Mouse (Mus musculus) CH12.LX (cell line): ENCODE measurements around the gene Miip. TPM values are rescaled to one million over a fixed set of nuclear protein-coding genes. Genes with fewer than 3 reads are reported as not detected.

Source experiments
- DNase-seq: peaks from one replicate; pipeline ENCODE4 v3.0.0-alpha.2; 2013; ENCODE audit errors: extremely low read depth
- H3K27ac ChIP-seq: 2 replicates; pipeline ENCODE4 v1.5.1; 2012; ENCODE audit warnings: low read depth, mild to moderate bottlenecking, control low read depth, moderate library complexity; ENCODE audit not compliant: insufficient read depth
- H3K27me3 ChIP-seq: replicated peaks from 2 replicates; pipeline ENCODE3; 2012; ENCODE audit warnings: inconsistent platforms
- H3K36me3 ChIP-seq, 2 experiments: replicated peaks in 1 of 2; 2 replicates each; pipeline versions ENCODE3 to v1.6.1; 2012; ENCODE audit warnings: inconsistent platforms in 1 of 2, low read length in 1 of 2, mild to moderate bottlenecking in 1 of 2, mixed read lengths in 1 of 2, moderate library complexity in 1 of 2; ENCODE audit not compliant: control insufficient read depth in 1 of 2, insufficient read depth in 1 of 2
- H3K4me1 ChIP-seq, 2 experiments: 2 replicates each; pipeline ENCODE4 v1.6.1; 2012; ENCODE audit warnings: inconsistent platforms in 1 of 2, moderate library complexity in 1 of 2; ENCODE audit not compliant: insufficient read depth in 2 of 2, control insufficient read depth in 1 of 2
- H3K4me2 ChIP-seq: 2 replicates; pipeline ENCODE4 v1.6.1; 2012; ENCODE audit warnings: low read depth, mild to moderate bottlenecking, control low read depth; ENCODE audit not compliant: poor library complexity, insufficient read depth, severe bottlenecking
- H3K4me3 ChIP-seq, 3 experiments: fragments of 150-350 bp in 1 of 3; sonication (generic) in 1 of 3; replicated peaks in 1 of 3; 2 replicates each; pipeline versions ENCODE3 to v1.5.1; 2011 to 2012; ENCODE audit warnings: low read depth in 2 of 3, low read length in 2 of 3, mild to moderate bottlenecking in 2 of 3, moderate library complexity in 2 of 3, control low read depth in 1 of 3, improper control_type of control experiment in 1 of 3, inconsistent platforms in 1 of 3, mixed read lengths in 1 of 3; ENCODE audit not compliant: poor library complexity in 1 of 3
- H3K79me2 ChIP-seq: replicated peaks from 2 replicates; pipeline ENCODE4 v1.6.1; 2012; ENCODE audit warnings: mild to moderate bottlenecking, moderate library complexity; ENCODE audit not compliant: control insufficient read depth, poor library complexity, insufficient read depth, severe bottlenecking; ENCODE audit errors: extremely low read depth
- H3K9ac ChIP-seq: 2 replicates; pipeline ENCODE4 v1.6.1; 2012; ENCODE audit warnings: low read depth, mild to moderate bottlenecking, control low read depth, moderate library complexity; ENCODE audit not compliant: insufficient read depth
- H3K9me3 ChIP-seq: replicated peaks from 2 replicates; pipeline ENCODE3; 2012; ENCODE audit warnings: low read length, inconsistent platforms, mixed read lengths
- BHLHE40 ChIP-seq: IDR thresholded peaks from 2 replicates; pipeline ENCODE4 v1.6.1; 2011; ENCODE audit warnings: mild to moderate bottlenecking, low read depth, low read length, improper control_type of control experiment
- CHD2 ChIP-seq: IDR thresholded peaks from 2 replicates; pipeline ENCODE4 v1.6.1; 2011; ENCODE audit warnings: low read length, improper control_type of control experiment
- CTCF ChIP-seq, 2 experiments: IDR thresholded peaks in 1 of 2; conservative IDR thresholded peaks in 1 of 2; 2 replicates each; pipeline ENCODE4 v1.5.1; 2011 to 2012; ENCODE audit warnings: low read depth in 2 of 2, low read length in 2 of 2, improper control_type of control experiment in 1 of 2, inconsistent platforms in 1 of 2, mild to moderate bottlenecking in 1 of 2, moderate library complexity in 1 of 2
- E2F4 ChIP-seq: IDR thresholded peaks from 2 replicates; pipeline ENCODE4 v1.6.1; 2011; ENCODE audit warnings: low read depth, low read length, improper control_type of control experiment; ENCODE audit not compliant: insufficient replicate concordance
- ETS1 ChIP-seq: conservative IDR thresholded peaks from 2 replicates; pipeline ENCODE4 v1.6.1; 2012; ENCODE audit warnings: low read depth, mild to moderate bottlenecking, inconsistent platforms, low read length, improper control_type of control experiment, moderate library complexity
- GABPA ChIP-seq: IDR thresholded peaks from 2 replicates; pipeline ENCODE4 v1.6.1; 2012; ENCODE audit warnings: low read depth, low read length, improper control_type of control experiment, inconsistent platforms; ENCODE audit not compliant: insufficient replicate concordance
- HCFC1 ChIP-seq: IDR thresholded peaks from 2 replicates; pipeline ENCODE4 v1.6.1; 2012; ENCODE audit warnings: low read depth, mild to moderate bottlenecking, inconsistent platforms, low read length, improper control_type of control experiment
- JUND ChIP-seq: conservative IDR thresholded peaks from 2 replicates; pipeline ENCODE4 v1.6.1; 2011; ENCODE audit warnings: low read depth, low read length, improper control_type of control experiment
- KAT2A ChIP-seq: IDR thresholded peaks from 2 replicates; pipeline ENCODE4 v1.6.1; 2012; ENCODE audit warnings: low read length, improper control_type of control experiment, inconsistent platforms; ENCODE audit not compliant: insufficient replicate concordance
- MAFK ChIP-seq: IDR thresholded peaks from 2 replicates; pipeline ENCODE4 v1.6.1; 2011; ENCODE audit warnings: low read length, improper control_type of control experiment; ENCODE audit not compliant: insufficient replicate concordance
- MAX ChIP-seq: IDR thresholded peaks from 2 replicates; pipeline ENCODE4 v1.6.1; 2011; ENCODE audit warnings: low read length, improper control_type of control experiment
- MAZ ChIP-seq: IDR thresholded peaks from 2 replicates; pipeline ENCODE4 v1.6.1; 2012; ENCODE audit warnings: low read depth, mild to moderate bottlenecking, inconsistent platforms, low read length, improper control_type of control experiment, moderate library complexity
- MEF2A ChIP-seq: IDR thresholded peaks from 2 replicates; pipeline ENCODE4 v1.6.1; 2014; ENCODE audit warnings: low read depth, mild to moderate bottlenecking, inconsistent platforms, low read length, improper control_type of control experiment, borderline replicate concordance
- MYC ChIP-seq: IDR thresholded peaks from 2 replicates; pipeline ENCODE4 v1.6.1; 2011; ENCODE audit warnings: low read depth, mild to moderate bottlenecking, improper control_type of control experiment, low read length
- NELFE ChIP-seq: IDR thresholded peaks from 2 replicates; pipeline ENCODE4 v1.6.1; 2011; ENCODE audit warnings: low read depth, low read length, improper control_type of control experiment
- NRF1 ChIP-seq: IDR thresholded peaks from 2 replicates; pipeline ENCODE4 v1.6.1; 2014; ENCODE audit warnings: low read depth, mild to moderate bottlenecking, inconsistent platforms, low read length, improper control_type of control experiment, moderate library complexity
- PAX5 ChIP-seq: IDR thresholded peaks from 2 replicates; pipeline ENCODE4 v1.6.1; 2012; ENCODE audit warnings: low read length, inconsistent platforms, mixed read lengths
- POLR2A ChIP-seq: IDR thresholded peaks from 2 replicates; pipeline ENCODE4 v1.6.1; 2011; ENCODE audit warnings: low read depth, mild to moderate bottlenecking, improper control_type of control experiment, low read length
- POLR2AphosphoS2 ChIP-seq: IDR thresholded peaks from 2 replicates; pipeline ENCODE4 v1.6.1; 2011; ENCODE audit warnings: low read depth, low read length, improper control_type of control experiment
- RAD21 ChIP-seq: IDR thresholded peaks from 2 replicates; pipeline ENCODE4 v1.6.1; 2011; ENCODE audit warnings: low read depth, mild to moderate bottlenecking, low read length, improper control_type of control experiment, moderate library complexity
- RCOR1 ChIP-seq: conservative IDR thresholded peaks from 2 replicates; pipeline ENCODE4 v1.6.1; 2012; ENCODE audit warnings: low read depth, mild to moderate bottlenecking, inconsistent platforms, low read length, improper control_type of control experiment
- SIN3A ChIP-seq: IDR thresholded peaks from 2 replicates; pipeline ENCODE4 v1.6.1; 2012; ENCODE audit warnings: low read length, improper control_type of control experiment, inconsistent platforms
- SMC3 ChIP-seq: IDR thresholded peaks from 2 replicates; pipeline ENCODE4 v1.6.1; 2011; ENCODE audit warnings: low read depth, low read length, improper control_type of control experiment
- UBTF ChIP-seq: IDR thresholded peaks from 2 replicates; pipeline ENCODE4 v1.6.1; 2012; ENCODE audit warnings: low read depth, mild to moderate bottlenecking, inconsistent platforms, low read length, improper control_type of control experiment, moderate library complexity
- USF1 ChIP-seq: IDR thresholded peaks from 2 replicates; pipeline ENCODE4 v1.6.1; 2014; ENCODE audit warnings: low read depth, mild to moderate bottlenecking, inconsistent platforms, low read length, improper control_type of control experiment
- USF2 ChIP-seq: conservative IDR thresholded peaks from 2 replicates; pipeline ENCODE4 v1.6.1; 2011; ENCODE audit warnings: low read depth, low read length, improper control_type of control experiment
- ZC3H11A ChIP-seq: IDR thresholded peaks from 2 replicates; pipeline ENCODE4 v1.6.1; 2012; ENCODE audit warnings: low read depth, mild to moderate bottlenecking, inconsistent platforms, low read length, improper control_type of control experiment
- ZKSCAN1 ChIP-seq: IDR thresholded peaks from 2 replicates; pipeline ENCODE4 v1.6.1; 2012; ENCODE audit warnings: low read depth, inconsistent platforms, low read length, improper control_type of control experiment, borderline replicate concordance
- ZMIZ1 ChIP-seq: IDR thresholded peaks from 2 replicates; pipeline ENCODE4 v1.6.1; 2012; ENCODE audit warnings: low read depth, mild to moderate bottlenecking, inconsistent platforms, low read length, improper control_type of control experiment
- dilution Hi-C: fragments of 300-500 bp; cut with MboI; formaldehyde crosslinking; loops from 2 replicates; pipeline ENCODE4 v1.14.3; 2020; ENCODE audit warnings: low sequenced_read_pairs; ENCODE audit not compliant: extremely low pct_unique_long_range_greater_than_20kb, extremely low pct_ligation_motif_present
- in situ Hi-C: fragments of 300-500 bp; cut with MboI; formaldehyde crosslinking; loops from 3 replicates; pipeline ENCODE4 v1.14.3; 2019; ENCODE audit warnings: low sequenced_read_pairs, low pct_ligation_motif_present, low pct_unique_long_range_greater_than_20kb, mixed read lengths
- polyA plus RNA-seq: library from polyadenylated mRNA; unstranded; fragments of >175 nt; gene quantifications from 2 replicates; pipeline ENCODE4 v1.2.1, GENCODE M21; 2012; ENCODE audit warnings: low read depth; ENCODE audit not compliant: insufficient read length
- total RNA-seq, 2 experiments: library from RNA; depleted of rRNA; stranded (reverse); fragments of 300-350 nt in 1 of 2; fragments of >200 nt in 1 of 2; gene quantifications; 2 replicates each; pipeline ENCODE4 v1.2.3; 2012 to 2014

Miip gene
- total and polyA plus RNA-seq, 3 experiments = 31.5 to 58.8 (median 46.6) TPM

- DNase-seq = no peak
- dilution Hi-C loops (no loop called here), in situ Hi-C loops (no loop called here)
- Histone ChIP-seq H3K4me3 (peak overlapping the region; percentile 62 to 89 (median 63)), H3K4me2 (peak overlapping the region; percentile 33; the same call in 1 of the 2 replicates), H3K79me2 (peaks cover 5% of the 10 kb centered on the region), H3K27ac (no peak overlapping the region), H3K27me3 (no peaks in the 10 kb centered on the region), H3K4me1 (peaks cover 6 to 45% of the 10 kb centered on the region in 2 experiments; a peak in 2 of 4 replicates), H3K36me3 (peaks cover 0 to 20% of the 10 kb centered on the region in 2 experiments), H3K9ac (peak overlapping the region; percentile 97), H3K9me3 (no peaks in the 10 kb centered on the region)
- TF ChIP-seq RAD21 = no peak
- TF ChIP-seq CTCF (conservative IDR thresholded peaks at IDR 0.05 in 1 of 2, IDR thresholded peaks at IDR 0.05 in 1 of 2; ENCODE audit: low read depth in 2 of 2, low read length in 2 of 2) = no peak
- no peak for TF ChIP-seq ZKSCAN1
- no peak for TF ChIP-seq ZC3H11A
- TF ChIP-seq USF2 = no peak
- no peak for TF ChIP-seq MAX
- no peak for TF ChIP-seq POLR2A
- no peak for TF ChIP-seq SIN3A
- TF ChIP-seq USF1 = no peak
Observed at GRCm38 (mm10) chr4:147848584-147848991, 20.0 kb downstream of the Miip start.

GRCm38 (mm10) chr4:147847614-147848583 is 20.7 kb downstream of the Miip start, which contains the start of gene Zfp933:
Zfp933 (minus strand) TSS chr4:147848366.
- Histone ChIP-seq H3K9me3 (no peaks in the 10 kb centered on the region), H3K4me2 (peak within 1 kb of the TSS; percentile 74), H3K27ac (no peak within 1 kb of the TSS), H3K36me3 (peaks cover 0 to 27% of the 10 kb centered on the region in 2 experiments), H3K4me1 (peaks cover 6 to 45% of the 10 kb centered on the region in 2 experiments; a peak in 2 of 4 replicates), H3K79me2 (peaks cover 5% of the 10 kb centered on the region), H3K27me3 (no peaks in the 10 kb centered on the region), H3K4me3 (peak within 1 kb of the TSS; percentile 63 to 89 (median 72)), H3K9ac (peak within 1 kb of the TSS; percentile 97)
- in situ Hi-C loops (no loop called here), dilution Hi-C loops (no loop called here)
- peak; percentile 90 for DNase-seq
- TF ChIP-seq CHD2 = peak; percentile 74
- 0 out of 2 replicates have a peak, but pooled peaks have one; percentile 19 for TF ChIP-seq ETS1
- peak; percentile 91 for TF ChIP-seq MYC
- TF ChIP-seq E2F4 = no peak
- TF ChIP-seq JUND = 0 out of 2 replicates have a peak, but pooled peaks have one; percentile 11
- TF ChIP-seq MAZ = no peak
- no peak for TF ChIP-seq UBTF
- no peak for TF ChIP-seq MAFK
- peak; percentile 89 for TF ChIP-seq USF1
- peak; percentile 100 for TF ChIP-seq HCFC1
- TF ChIP-seq ZMIZ1 = no peak
- TF ChIP-seq POLR2A = peak; percentile 58; the same call in 1 of the 2 replicates
- peak; percentile 76; the same call in 1 of the 2 replicates for TF ChIP-seq POLR2AphosphoS2
- peak; percentile 51 for TF ChIP-seq NELFE
- TF ChIP-seq BHLHE40 = peak; percentile 98
- TF ChIP-seq ZC3H11A = no peak
- peak; percentile 71; the same call in 1 of the 2 replicates for TF ChIP-seq GABPA
- no peak for TF ChIP-seq NRF1
- TF ChIP-seq MEF2A = peak; percentile 58; the same call in 1 of the 2 replicates
- TF ChIP-seq CTCF (conservative IDR thresholded peaks at IDR 0.05 in 1 of 2, IDR thresholded peaks at IDR 0.05 in 1 of 2; ENCODE audit: low read depth in 2 of 2, low read length in 2 of 2) = no peak
- no peak for TF ChIP-seq SMC3
- no peak for TF ChIP-seq PAX5
- TF ChIP-seq RAD21 = no peak
- peak; percentile 97 for TF ChIP-seq KAT2A
- TF ChIP-seq RCOR1 = no peak
